Mouse (Mus musculus) liver, embryonic 14.5 days (tissue): ENCODE data around the gene Havcr2. TPM values are rescaled to one million over a fixed set of nuclear protein-coding genes. Genes with fewer than 3 reads are reported as not detected.

Experiments
- ATAC-seq: fragments of 200-750 bp; cut with Nextera tagmentation; 2 replicates; pipeline ENCODE4 v1.8.0; 2017; ENCODE audit warnings: moderate number of reproducible peaks, mild to moderate bottlenecking, moderate library complexity; ENCODE audit not compliant: insufficient read depth
- DNase-seq, 3 experiments: peaks; one replicate each; pipeline ENCODE4 v3.0.0-alpha.2; 2012 to 2013; ENCODE audit warnings: low read depth in 3 of 3, low spot score in 3 of 3
- H3K27ac ChIP-seq: fragments of 300-500 bp; sonication (generic); 2 replicates; pipeline ENCODE4 v1.5.1; 2014; ENCODE audit warnings: moderate library complexity, mild to moderate bottlenecking, control low read depth, inconsistent platforms
- H3K27me3 ChIP-seq: fragments of 300-500 bp; sonication (generic); 2 replicates; pipeline ENCODE4 v1.6.1; 2014; ENCODE audit warnings: mild to moderate bottlenecking, low read length, moderate library complexity; ENCODE audit not compliant: control insufficient read depth, insufficient read depth
- H3K36me3 ChIP-seq: fragments of 300-500 bp; sonication (generic); replicated peaks from 2 replicates; pipeline ENCODE4 v1.6.1; 2014; ENCODE audit warnings: low read depth; ENCODE audit not compliant: control insufficient read depth, insufficient read depth
- H3K4me1 ChIP-seq, 2 experiments: fragments of 200-500 bp in 1 of 2; fragments of 300-500 bp in 1 of 2; sonication (generic) in 1 of 2; replicated peaks; 2 replicates each; pipeline ENCODE4 v1.6.1; 2012 to 2014; ENCODE audit warnings: antibody characterized with exemption in 1 of 2, inconsistent platforms in 1 of 2, low read length in 1 of 2; ENCODE audit not compliant: control insufficient read depth in 2 of 2, insufficient read depth in 2 of 2
- H3K4me2 ChIP-seq: fragments of 300-500 bp; sonication (generic); 2 replicates; pipeline ENCODE4 v1.6.1; 2014; ENCODE audit warnings: low read depth, mild to moderate bottlenecking, control low read depth, moderate library complexity
- H3K4me3 ChIP-seq, 2 experiments: fragments of 200-500 bp in 1 of 2; fragments of 300-500 bp in 1 of 2; sonication (generic) in 1 of 2; 2 replicates each; pipeline ENCODE4 v1.5.1; 2012 to 2014; ENCODE audit warnings: low read depth in 2 of 2, low read length in 2 of 2, mild to moderate bottlenecking in 2 of 2, control low read depth in 1 of 2, inconsistent platforms in 1 of 2, moderate library complexity in 1 of 2; ENCODE audit not compliant: insufficient read depth in 1 of 2
- H3K9ac ChIP-seq: fragments of 300-500 bp; sonication (generic); replicated peaks from 2 replicates; pipeline ENCODE4 v1.6.1; 2014; ENCODE audit warnings: mild to moderate bottlenecking, control low read depth, moderate library complexity
- H3K9me3 ChIP-seq: fragments of 300-500 bp; sonication (generic); 2 replicates; pipeline ENCODE4 v1.6.1; 2016; ENCODE audit warnings: low read length, mixed read lengths; ENCODE audit not compliant: control insufficient read depth
- CTCF ChIP-seq: IDR thresholded peaks from 2 replicates; pipeline ENCODE4 v1.5.1; 2016; ENCODE audit warnings: antibody characterized with exemption, low read depth, control low read depth
- EP300 ChIP-seq: IDR thresholded peaks from 2 replicates; pipeline ENCODE4 v1.6.1; 2016; ENCODE audit warnings: antibody characterized with exemption, low read depth
- WGBS: fragments of 180-500 bp; shearing (Covaris S2); extraction: QIAGEN DNeasy Blood & Tissue Kit; methylation state at CpG from one replicate; pipeline ENCODE4 v1.1.7; 2014; ENCODE audit not compliant: insufficient replicate concordance; 5-methylcytosine and 5-hydroxymethylcytosine counted together
- polyA plus RNA-seq, 2 experiments: library from polyadenylated mRNA; depleted of rRNA in 1 of 2; stranded (reverse) in 1 of 2; unstranded in 1 of 2; fragments of >200 nt; fragmentation: Nextera tagmentation in 1 of 2; extraction: Ambion mirVana in 1 of 2; gene quantifications; 2 replicates each; pipeline versions ENCODE4 v1.2.1 to v1.2.3; 2012 to 2014

The Havcr2 gene
- polyA plus RNA-seq, 2 experiments: 0.23 to 0.33 TPM

DNA sequence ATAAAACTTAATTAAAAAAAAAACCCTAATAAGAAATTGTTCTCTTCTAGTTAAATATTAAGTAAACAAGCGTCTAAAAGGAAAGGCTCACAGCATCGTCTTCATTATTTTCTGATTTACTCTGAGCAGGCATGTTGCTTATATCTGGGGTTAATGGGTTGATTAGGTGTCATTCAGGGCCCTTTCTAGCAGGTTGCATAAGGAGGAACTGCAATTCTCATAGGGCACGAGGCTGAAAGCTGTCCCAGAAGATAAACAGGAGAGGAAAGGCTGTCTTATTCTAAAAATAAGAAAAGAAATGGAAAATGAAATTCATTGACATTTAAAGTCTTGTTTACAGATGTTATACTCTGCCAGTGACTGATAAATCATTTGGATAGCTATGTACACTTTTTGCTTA, 5.2 kb downstream of the Havcr2 start:
- Histone ChIP-seq H3K4me2 (no peak overlapping the region), H3K4me1 (peaks cover 2 to 3% of the 10 kb centered on the region in 2 experiments), H3K36me3 (no peaks in the 10 kb centered on the region), H3K27ac (no peak overlapping the region), H3K4me3 (no peak overlapping the region), H3K9ac (no peak overlapping the region), H3K9me3 (no peaks in the 10 kb centered on the region), H3K27me3 (no peaks in the 10 kb centered on the region)
- WGBS: 48% methylated on average over 3 of the region's 3 CpGs
- no peak for DNase-seq
- ATAC-seq: no peak
- no peak for TF ChIP-seq EP300
- no peak for TF ChIP-seq CTCF

DNA sequence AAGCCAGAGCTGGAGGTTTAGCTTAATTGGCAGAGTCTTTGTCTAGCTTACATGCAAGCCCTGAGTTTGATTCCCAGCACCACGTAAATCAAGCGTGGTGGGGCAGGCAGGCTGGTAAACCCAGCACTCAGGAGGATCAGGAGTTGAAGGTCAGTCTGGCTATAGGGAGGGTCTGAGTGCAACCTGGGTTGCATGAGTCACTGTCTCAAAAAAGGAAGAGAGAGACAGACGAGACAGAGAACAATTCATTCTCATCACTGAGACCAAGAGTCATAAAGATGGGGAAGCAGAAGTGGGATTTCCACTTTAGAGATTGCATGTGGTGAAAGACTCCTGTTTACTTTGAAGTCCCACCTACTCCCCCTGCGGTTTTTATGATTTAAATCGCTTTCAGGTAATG, 6.6 kb downstream of the Havcr2 start:
- Histone ChIP-seq H3K36me3 (no peaks in the 10 kb centered on the region), H3K27ac (no peak overlapping the region), H3K4me1 (no peaks in the 10 kb centered on the region), H3K4me2 (no peak overlapping the region), H3K4me3 (no peak overlapping the region), H3K9ac (no peak overlapping the region), H3K9me3 (no peaks in the 10 kb centered on the region), H3K27me3 (no peaks in the 10 kb centered on the region)
- TF ChIP-seq CTCF (no peak), EP300 (no peak)
- no peak for ATAC-seq
- no peak for DNase-seq
- WGBS: 47% methylated on average over 5 of the region's 5 CpGs

DNA sequence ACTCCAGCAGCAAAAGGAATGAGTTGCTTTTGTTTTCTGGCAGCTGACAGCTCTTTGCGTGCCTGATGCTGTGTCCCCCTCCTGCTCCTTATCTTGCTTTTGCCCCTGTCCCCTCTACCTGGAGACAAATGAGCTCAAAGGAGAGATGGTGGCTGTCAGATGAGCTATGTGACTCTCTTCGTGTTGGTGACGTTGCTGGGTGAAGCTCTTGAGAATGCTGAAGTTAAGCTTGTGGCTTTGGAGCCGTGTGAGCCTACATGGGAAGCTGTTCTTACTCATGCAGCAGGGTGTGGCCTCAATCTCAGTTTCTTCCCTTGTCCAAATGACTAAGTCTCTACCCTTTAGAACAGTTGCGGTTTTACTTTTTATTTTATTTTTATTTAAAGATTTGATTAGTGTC, 7.2 kb downstream of the Havcr2 start:
- H3K4me1 ChIP-seq: peaks cover 0 to 1% of the 10 kb centered on the region in 2 experiments; a peak in 1 of 4 replicates
- no peak overlapping the region for H3K4me2 ChIP-seq
- H3K27me3 ChIP-seq: no peaks in the 10 kb centered on the region
- H3K9ac ChIP-seq: no peak overlapping the region
- TF ChIP-seq CTCF: no peak
- TF ChIP-seq EP300: no peak
- ATAC-seq: no peak
- WGBS: 39% methylated on average over 5 of the region's 5 CpGs
- no peaks in the 10 kb centered on the region for H3K36me3 ChIP-seq
- H3K4me3 ChIP-seq: no peak overlapping the region
- no peak overlapping the region for H3K27ac ChIP-seq
- no peak for DNase-seq
- no peaks in the 10 kb centered on the region for H3K9me3 ChIP-seq

DNA sequence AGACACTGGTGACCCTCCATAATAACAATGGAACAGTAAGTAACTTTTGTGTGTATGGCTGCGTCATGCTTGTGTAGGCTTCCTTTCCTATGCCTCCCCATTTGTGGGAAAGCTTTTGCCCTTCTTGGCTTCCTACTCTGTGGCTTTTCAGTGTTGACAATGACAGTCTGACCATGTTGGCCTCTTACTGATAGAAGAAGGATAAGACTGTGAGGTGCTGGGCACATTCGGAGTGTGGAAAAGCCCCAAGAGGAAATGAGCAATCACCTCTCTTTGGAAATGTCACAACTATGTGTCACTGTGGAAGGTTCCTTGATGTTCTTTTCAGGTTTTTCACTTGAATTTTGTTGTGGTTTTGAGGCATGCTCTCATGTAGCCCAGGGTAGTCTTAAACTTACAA, 12.1 kb downstream of the Havcr2 start:
- ATAC-seq: no peak
- no peaks in the 10 kb centered on the region for H3K36me3 ChIP-seq
- peaks cover 0 to 2% of the 10 kb centered on the region in 2 experiments; a peak in 1 of 4 replicates for H3K4me1 ChIP-seq
- no peaks in the 10 kb centered on the region for H3K9me3 ChIP-seq
- no peak overlapping the region for H3K27ac ChIP-seq
- TF ChIP-seq CTCF: no peak
- no peak for TF ChIP-seq EP300
- 33% methylated on average over 2 of the region's 2 CpGs for WGBS
- H3K4me3 ChIP-seq: no peak overlapping the region
- no peak overlapping the region for H3K4me2 ChIP-seq
- no peak overlapping the region for H3K9ac ChIP-seq
- no peak for DNase-seq
- H3K27me3 ChIP-seq: no peaks in the 10 kb centered on the region

DNA sequence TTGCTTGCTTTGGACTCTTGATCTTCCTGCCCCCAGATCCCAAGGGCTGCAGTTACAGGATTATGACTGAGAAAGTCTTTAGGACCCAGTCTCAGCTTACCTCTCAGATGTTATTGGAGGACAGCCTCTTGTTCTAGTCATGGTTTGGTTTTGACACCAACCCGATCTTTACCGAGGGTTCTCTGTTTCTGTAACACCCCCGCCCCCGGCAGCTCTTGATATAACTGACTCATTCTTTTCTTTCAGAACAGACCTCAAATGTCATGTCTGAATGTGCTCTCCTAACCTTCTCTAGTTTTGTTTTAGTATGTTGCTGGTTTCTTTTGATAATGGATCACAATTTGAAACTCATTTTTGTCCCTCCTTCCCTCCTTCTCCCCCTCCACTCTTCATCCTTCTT, 19.5 kb downstream of the Havcr2 start:
- Histone ChIP-seq H3K27ac (no peak overlapping the region), H3K4me3 (no peak overlapping the region), H3K27me3 (no peaks in the 10 kb centered on the region), H3K9ac (no peak overlapping the region), H3K36me3 (no peaks in the 10 kb centered on the region), H3K4me2 (no peak overlapping the region), H3K9me3 (no peaks in the 10 kb centered on the region), H3K4me1 (no peaks in the 10 kb centered on the region)
- 63% methylated on average over 4 of the region's 4 CpGs for WGBS
- no peak for TF ChIP-seq CTCF
- TF ChIP-seq EP300: no peak
- ATAC-seq (no peak), DNase-seq (no peak)

DNA sequence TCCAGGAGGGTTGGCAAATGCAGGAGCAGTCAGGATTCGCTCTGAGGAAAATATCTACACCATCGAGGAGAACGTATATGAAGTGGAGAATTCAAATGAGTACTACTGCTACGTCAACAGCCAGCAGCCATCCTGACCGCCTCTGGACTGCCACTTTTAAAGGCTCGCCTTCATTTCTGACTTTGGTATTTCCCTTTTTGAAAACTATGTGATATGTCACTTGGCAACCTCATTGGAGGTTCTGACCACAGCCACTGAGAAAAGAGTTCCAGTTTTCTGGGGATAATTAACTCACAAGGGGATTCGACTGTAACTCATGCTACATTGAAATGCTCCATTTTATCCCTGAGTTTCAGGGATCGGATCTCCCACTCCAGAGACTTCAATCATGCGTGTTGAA, 24.6 kb downstream of the Havcr2 start:
- H3K27ac ChIP-seq: no peak overlapping the region
- H3K36me3 ChIP-seq: no peaks in the 10 kb centered on the region
- no peak overlapping the region for H3K4me3 ChIP-seq
- 56% methylated on average over 9 of the region's 9 CpGs for WGBS
- DNase-seq (no peak), ATAC-seq (no peak)
- no peaks in the 10 kb centered on the region for H3K27me3 ChIP-seq
- H3K4me1 ChIP-seq: no peaks in the 10 kb centered on the region
- H3K9me3 ChIP-seq: no peaks in the 10 kb centered on the region
- no peak overlapping the region for H3K4me2 ChIP-seq
- TF ChIP-seq EP300 (no peak), CTCF (no peak)
- no peak overlapping the region for H3K9ac ChIP-seq
